Mouse (Mus musculus): ENCODE data around the gene Ubl7. TPM values are rescaled to one million over a fixed set of nuclear protein-coding genes. Genes with fewer than 3 reads are reported as not detected.
A peak's percentile ranks its signal among the peaks of the same experiment; 100 is the strongest.

Gene Ubl7
- polyA plus RNA-seq, 2 experiments from 2014 or later = 138 to 191 TPM

- no peak for ATAC-seq
These were observed 10.8 kb downstream of the Ubl7 start for GRCm38 (mm10) chr9:57921491-57922060.

DNA sequence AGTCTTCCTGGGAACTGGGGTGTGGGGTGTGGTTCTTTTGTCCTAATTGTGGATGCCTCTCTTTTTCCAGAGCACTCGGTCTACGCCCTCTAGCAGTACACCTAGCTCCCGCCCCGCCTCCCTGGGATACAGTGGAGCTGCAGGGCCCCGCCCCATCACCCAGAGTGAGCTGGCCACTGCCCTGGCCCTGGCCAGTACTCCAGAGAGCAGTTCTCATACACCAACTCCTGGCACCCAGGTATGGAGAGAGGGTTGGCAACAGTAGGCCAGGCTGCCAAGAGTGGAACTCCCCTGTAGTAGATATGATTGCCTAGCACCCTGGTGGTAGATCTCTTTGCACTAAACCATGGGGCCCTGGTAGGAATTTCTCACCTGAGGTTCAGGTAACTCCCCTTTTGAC lies 11.6 kb downstream of the Ubl7 start:
- no peak for ATAC-seq

DNA sequence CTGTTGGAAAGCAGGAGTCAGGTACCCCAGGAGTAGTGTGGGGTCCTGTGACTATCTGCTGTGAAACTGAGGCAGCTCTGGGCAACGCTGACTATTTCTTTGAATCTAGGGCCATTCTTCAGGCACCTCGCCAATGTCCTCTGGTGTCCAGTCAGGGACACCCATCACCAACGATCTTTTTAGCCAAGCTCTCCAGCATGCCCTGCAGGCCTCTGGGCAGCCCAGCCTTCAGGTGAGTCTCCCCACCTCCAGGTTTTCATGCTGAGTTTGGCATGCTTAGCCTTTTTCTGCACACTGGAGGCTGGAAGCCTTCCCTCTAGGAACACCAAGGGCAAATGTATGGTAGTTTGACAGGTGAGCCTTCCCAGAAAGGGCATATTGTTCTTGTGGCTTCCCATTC lies 12.3 kb downstream of the Ubl7 start:
- no peak for ATAC-seq

DNA sequence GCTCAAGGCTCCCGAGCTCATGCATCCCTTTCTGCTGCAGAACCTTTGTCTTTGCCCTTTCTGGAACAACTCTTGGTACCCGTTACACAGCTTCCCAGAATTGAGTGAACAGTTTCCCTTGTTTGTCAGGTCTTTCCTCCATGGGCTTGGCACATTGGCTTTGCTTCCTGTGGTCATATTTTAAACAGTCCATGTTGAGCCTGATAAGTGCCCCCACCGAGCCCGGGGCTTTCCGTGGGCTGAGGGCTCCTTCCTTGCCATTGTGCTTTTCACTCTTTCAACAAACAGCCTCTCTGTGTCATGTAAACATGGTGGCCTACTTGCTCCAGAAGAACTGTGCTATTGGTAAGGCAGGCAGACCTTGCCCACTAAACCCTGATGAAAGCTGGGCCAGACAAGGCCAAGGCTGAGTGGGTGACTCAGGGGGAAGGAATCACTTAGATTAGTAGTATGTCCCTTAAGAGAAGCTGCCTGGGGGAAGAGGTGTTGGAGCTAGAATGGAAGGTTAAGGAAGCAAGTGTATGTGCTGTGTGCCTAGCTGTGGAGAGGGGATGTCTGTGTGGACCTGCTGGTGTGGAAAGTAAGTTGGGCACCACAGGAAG lies 20.5 kb downstream of the Ubl7 start:
- ATAC-seq = no peak

- no peak for ATAC-seq
These were observed 21.5 kb downstream of the Ubl7 start for GRCm38 (mm10) chr9:57932253-57932652.

DNA sequence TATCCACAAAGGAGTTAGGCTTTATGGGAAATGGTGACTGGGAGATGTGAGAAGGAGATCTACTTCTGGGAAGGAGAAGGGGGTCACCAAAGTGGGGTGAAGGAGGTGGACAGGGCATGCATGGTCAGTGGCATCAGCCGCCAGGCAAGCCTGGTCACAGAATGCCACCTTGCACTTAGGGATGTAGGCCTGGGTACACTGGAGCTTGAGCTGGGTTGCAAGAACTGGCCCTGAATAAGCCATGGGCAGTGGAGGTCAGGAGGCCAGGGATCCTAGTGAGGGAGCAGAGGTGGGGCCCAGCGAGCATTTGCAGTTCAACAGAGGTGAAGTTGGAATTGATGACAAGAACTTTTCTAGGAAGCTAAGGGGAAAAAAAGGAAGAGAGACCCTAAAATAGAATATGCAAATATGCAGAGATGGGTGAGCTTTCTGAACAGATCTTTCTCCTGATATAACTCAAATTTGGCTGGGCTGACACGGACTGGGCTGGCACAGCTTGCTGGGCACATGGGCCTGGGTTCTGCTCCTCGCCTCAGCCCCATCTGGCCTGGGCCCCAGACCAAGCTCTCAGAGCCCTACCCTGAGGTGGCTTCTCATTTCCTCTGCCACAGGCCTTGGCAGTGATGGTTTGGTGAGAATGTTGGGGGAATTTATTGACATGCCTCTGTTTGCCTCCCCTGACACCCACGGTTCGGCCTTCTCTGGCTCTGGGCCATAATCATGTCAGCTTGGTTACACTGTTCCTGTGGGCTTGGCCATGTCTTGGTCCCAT lies 22.2 kb downstream of the Ubl7 start:
- ATAC-seq = no peak

DNA sequence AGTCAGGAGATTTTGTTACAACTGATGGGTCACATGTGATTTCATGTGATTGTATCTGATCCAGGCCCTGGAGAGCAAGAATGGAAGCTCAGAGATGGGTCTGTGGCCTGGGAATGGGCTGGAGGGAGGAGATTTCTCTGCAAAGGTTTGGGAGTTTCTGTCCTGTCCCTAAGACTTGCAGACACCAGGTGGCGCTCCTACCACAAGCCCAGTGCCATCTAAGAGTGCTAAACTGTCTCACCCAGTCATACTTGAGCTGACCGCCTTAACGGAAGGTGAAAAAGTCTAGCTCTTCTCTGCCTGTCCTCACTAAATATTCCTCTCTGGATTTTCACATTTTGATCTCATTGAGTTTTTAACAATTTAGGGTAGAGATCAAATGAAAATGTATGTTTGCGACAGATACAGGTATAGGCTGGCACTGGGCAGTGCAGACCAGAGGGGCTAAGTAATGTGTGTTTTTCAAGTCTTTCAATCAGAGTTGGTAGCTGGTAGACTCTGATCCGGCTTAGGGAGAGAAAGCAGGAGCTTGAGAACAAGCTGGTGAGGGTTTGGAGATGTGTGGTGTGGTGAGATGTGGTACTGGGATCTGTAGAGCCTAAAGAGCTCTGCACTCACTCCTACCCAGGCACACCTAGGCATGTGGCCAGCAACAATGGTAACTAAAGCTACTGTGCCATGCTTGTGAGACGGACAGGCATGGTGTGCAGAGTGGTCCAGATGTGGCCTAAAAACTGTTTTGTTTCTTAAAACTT lies 25.1 kb downstream of the Ubl7 start:
- peak; percentile 70 for ATAC-seq

DNA sequence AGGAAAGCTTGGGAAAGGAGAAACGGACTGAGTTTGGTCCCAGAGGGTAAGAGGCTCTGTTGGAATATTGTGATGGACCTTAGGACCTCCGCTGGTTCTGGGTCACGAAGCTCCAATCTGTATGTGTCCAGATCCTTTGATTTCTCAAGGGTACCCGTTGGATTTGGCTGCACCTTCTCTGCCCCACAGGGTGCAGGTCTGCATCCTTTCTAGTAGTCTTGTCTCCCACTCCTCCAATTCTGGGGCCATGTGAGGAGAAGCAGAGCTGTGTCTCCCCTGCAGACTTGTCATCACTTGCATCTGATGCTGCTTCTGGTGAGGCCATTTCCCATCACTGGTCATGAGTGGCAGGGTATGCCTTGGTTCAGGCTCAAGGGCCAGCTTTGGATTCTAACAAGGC lies 26.4 kb downstream of the Ubl7 start:
- ATAC-seq = no peak

- ATAC-seq = no peak
These were observed 26.9 kb downstream of the Ubl7 start for GRCm38 (mm10) chr9:57937651-57938050.

- no peak for ATAC-seq
These were observed 27.7 kb downstream of the Ubl7 start for GRCm38 (mm10) chr9:57938225-57939055.

DNA sequence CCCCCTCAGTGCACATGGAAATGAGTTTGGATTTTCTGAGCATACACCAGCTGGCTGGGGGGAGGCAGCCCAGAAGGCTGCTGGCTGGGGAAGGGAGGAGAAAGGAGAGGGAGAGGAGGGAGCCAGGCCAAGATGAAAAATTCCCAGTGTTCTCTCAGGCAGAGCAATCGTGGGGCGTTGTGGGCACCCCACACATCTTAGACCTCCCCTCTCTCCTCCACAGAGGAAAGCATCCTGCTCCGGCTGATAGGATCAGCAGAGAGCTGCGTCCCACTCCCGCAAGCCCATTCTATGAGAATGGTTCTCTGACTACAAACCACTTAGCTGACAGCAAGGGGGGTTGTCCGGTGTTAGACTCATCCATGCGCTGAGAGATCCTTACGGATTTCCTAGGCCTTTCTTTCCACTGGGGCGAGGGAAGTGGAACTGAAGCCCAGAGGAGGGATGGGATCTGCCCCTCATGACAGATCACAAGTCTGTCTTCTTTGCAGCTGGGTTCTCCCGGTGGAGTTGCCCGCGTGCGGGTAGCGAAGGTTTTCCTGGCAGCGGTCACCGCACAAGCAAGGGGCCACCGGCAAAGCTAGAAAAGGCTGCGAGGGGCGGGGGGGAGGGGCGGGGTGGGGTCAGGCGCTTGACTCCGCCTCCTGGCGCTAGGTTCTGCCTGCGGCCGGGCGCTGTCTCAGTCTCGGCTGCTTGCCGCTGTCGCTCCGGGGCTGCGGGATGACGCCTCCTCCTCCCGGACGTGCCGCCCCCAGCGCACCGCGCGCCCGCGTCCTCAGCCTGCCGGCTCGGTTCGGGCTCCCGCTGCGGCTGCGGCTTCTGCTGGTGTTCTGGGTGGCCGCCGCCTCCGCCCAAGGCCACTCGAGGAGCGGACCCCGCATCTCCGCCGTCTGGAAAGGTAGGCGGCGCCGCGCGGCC lies 28.9 kb downstream of the Ubl7 start, which contains the start of gene Sema7a:
Gene Sema7a, plus strand, starts transcription at position 682 of the 918 bp plus-strand sequence.
- peak; percentile 87 for ATAC-seq

DNA sequence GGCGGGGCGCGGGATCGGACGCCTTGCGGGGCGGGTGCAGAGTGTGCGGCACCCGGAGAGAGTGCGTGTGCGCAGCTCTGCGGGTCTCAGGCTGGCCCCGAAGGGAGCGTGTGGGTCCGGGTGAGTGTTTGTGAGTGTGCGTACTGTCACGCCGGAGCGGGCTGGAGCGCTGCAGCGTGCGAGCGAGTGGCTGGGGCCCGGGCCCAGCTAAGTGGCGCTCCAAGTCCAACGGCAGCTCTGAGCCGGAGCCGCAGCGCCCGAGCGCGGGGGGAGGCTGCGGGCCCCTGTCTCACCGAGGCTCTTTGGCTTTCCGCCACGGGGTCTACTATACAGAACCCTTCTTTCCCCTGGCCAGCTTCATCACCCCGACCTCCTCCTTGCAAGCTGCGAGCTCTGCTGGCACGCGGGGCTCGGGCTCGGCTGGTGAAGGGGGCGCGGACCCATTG lies 29.6 kb downstream of the Ubl7 start:
- peak; percentile 42 for ATAC-seq

DNA sequence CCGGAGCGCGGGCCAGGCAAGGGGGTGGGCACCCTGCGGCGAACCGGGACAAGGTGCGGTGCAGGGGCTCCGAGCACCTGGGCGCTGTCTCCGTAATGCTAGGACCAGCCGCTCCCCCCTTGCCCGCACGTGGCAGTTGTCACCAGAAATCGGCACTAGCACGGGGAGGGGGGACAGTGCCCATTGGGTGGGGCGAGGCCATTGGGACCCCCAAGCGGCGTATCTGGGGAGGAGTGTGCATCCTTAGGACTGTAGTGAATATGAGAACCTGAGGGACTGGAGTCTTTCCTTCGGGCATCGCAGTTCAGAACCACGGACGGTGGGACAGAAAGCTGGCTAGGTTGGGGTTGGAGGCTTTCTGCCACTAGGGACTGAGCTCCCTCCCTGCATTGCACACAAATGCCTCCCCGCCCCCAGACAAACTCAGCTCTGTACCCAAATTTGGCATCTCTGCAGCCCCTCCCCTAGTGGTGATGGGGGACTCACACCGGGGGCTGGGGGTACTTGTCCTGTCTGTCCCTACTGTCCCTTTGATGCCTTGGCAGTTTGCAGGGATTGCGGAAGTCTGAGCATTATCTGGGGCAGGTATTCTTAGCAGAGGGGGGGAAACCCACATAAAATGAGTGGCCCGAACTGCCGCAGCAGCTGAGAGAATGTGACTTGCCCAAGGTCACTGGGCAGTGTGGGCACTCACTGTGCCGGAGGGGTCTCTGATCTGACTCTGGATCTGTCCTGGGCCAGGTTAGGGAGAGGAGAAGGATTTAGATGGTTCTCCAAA lies 30.3 kb downstream of the Ubl7 start:
- no peak for ATAC-seq

DNA sequence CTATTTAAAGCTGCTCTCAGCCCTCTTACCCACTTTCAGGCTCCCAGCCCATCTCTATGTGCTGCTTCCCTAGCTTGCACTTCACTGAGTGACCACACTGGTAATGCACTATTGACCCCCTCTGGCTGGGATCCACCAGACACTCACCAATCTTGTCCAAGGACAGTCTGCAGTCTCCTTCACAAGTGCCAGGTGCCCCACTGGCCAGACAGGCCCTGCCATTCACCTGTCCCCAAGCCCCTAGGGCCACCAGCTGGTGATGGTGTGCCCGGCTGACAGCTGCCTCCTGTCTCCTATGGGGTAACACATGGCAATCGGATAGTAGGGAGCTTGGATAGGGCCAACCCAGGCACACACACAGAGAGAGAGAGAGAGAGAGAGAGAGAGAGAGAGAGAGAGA lies 31.3 kb downstream of the Ubl7 start:
- ATAC-seq = no peak

GRCm38 (mm10) chr9:57943067-57943466 lies 32.3 kb downstream of the Ubl7 start:
- no peak for ATAC-seq

DNA sequence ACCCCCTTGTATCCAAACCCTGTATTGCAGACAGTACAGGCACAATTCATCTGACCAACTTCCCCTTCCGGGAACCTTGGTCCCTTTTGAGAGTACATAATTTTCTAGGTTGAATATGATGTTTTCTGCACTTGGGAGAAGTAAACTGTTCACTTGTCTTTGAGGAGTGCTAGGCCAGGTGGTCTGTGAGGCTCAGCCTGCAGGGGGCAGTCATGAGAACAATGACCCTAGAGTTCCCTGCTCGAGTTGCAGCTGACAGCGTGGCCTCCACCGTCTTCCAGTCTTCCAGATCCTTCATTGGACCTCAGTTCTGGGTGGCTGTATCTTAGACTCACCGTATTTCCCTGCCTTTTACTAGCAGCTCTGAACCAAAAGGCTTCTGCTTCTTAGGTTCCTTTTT lies 33.8 kb downstream of the Ubl7 start:
- ATAC-seq = peak; percentile 28

DNA sequence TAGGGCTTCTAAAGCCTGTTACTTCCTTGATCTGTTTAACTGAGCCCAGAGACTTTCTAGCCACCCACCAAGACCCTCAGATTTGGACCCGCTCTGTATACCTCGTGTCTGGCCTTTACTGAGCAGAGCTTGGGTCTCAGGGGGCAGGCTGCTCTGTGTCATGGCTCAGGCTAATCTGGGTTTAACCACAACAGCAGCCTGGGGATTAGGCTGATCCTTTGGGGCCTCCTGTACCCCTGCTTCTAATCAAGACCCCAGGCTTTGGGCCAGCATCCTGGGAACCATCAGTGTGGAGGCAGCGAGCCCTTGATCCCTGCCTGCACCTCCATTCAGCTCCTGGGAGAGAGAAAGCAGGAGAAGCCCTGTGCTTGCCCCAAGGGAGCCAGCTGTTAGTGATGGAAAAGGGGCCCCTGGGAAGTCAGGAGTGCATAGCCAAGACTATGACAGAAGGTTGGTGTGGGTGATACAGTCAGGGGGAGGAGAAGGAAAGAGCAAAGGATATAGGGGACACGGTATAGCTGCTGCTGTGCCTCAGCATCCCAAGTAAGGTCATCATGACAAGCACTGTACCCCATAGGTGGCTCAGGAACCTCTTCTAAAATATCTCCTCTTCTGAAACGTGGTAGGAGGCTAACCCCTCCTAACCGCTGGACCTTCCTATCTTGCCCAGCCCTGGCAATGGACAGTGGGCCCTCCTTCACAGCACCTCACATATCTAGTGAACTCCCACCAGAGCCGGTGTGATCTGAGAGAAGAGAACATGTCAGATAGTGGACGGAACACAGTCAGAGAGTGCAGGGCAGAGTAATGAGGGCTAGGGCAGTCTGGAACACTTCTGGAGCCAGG lies 35.2 kb downstream of the Ubl7 start:
- no peak for ATAC-seq

DNA sequence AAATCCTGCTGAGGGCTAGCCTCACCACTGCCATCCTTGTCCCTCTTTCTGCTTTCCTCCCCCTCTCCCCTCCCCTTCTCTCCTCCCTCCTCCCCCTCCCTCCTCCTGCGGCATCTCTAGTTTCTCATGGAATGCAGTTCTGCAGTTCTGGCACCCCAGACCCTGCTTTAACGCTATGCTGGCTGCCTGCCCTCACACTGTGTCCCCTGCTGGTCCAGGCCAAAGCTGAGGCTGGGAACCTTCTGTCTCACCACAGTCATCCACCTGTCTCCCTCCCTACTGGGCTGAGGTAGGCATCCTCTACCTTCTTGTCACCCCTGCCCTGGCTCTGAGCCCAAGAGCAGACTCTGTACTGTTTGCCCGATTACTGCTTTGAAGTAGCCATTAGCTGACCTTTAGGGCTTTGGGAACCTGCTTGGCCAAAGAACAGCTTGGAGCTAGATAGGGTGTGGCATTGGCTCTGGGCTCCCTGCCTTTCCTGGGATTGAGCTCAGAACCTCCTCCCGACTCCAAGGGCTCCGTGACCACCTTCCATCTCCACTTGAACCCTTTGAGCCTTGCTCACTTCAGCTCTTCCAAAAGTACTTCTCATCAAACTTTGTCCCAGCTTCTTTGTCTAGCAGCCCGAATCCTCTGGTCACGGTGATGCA lies 36.7 kb downstream of the Ubl7 start:
- no peak for ATAC-seq
